Mouse (Mus musculus) liver, embryonic 13.5 days (tissue): Measurements from ENCODE around the gene Emc7. TPM values are rescaled to one million over a fixed set of nuclear protein-coding genes. Genes with fewer than 3 reads are reported as not detected.

ENCODE experiments used
- polyA plus RNA-seq: library from polyadenylated mRNA; unstranded; fragments of >200 nt; fragmentation: Nextera tagmentation; extraction: Ambion mirVana; gene quantifications from 2 replicates; pipeline ENCODE4 v1.2.1, GENCODE M21; 2015

The Emc7 gene
- polyA plus RNA-seq, 1 experiment from 2014 or later: 16.0 TPM

Other genes starting within 250 kb of the Emc7 start
- gene Lpcat4, start 215.5 kb upstream of the Emc7 start, polyA plus RNA-seq: 2.7 and 2.8 TPM in 2 replicates
- not detected in 2 replicates for gene Nutm1, start 195.7 kb upstream of the Emc7 start, polyA plus RNA-seq
- 199 and 208 TPM in 2 replicates for gene Nop10, start 193.1 kb upstream of the Emc7 start, polyA plus RNA-seq
- 3.6 and 3.9 TPM in 2 replicates for gene Slc12a6, start 189.2 kb upstream of the Emc7 start, polyA plus RNA-seq
- not detected in 2 replicates for gene Gm21985, start 188.7 kb upstream of the Emc7 start, polyA plus RNA-seq
- gene Emc4, start 87.0 kb upstream of the Emc7 start, polyA plus RNA-seq: 48.0 and 50.9 TPM in 2 replicates
- 21.8 and 29.3 TPM in 2 replicates for gene Katnbl1, start 75.8 kb upstream of the Emc7 start, polyA plus RNA-seq
- not detected in 2 replicates for gene Chrm5, start 25.8 kb downstream of the Emc7 start, polyA plus RNA-seq
- 6.2 and 7.5 TPM in 2 replicates for gene Aven, start 38.0 kb downstream of the Emc7 start, polyA plus RNA-seq